8 mouse cellular contexts compared by ENCODE assay signal in genomic region chr6:100833355-100833754, GRCm38 (mm10). TPM values are rescaled to one million over a fixed set of nuclear protein-coding genes. Genes with fewer than 3 reads are reported as not detected.
A peak's percentile ranks its signal among the peaks of the same experiment; 100 is the strongest.
DNase-seq lines count a peak whose midpoint lies in the region; ATAC-seq and TF ChIP-seq lines count a peak whose summit lies in the region.

Gene Ppp4r2, plus strand, starts transcription at chr6:100833622.

- ATAC-seq in activated CD4-positive, CD25-positive, alpha-beta regulatory T cell, adult 4 months = peak; percentile 82
- ATAC-seq in megakaryocyte progenitor cell, adult 5-6 weeks (replicated peaks; ENCODE audit: poor library complexity) = peak; percentile 95

- no peak for TF ChIP-seq POLR2A in cortical plate, adult 2 months (IDR thresholded peaks at IDR 0.05; ENCODE audit: extremely low read depth, insufficient read depth, low read length)

- no peak for TF ChIP-seq CTCF in cortical plate, adult 2 months (IDR thresholded peaks at IDR 0.05; ENCODE audit: extremely low read depth, insufficient read depth, low read length)

- H3K4me1 ChIP-seq in cortical plate, adult 2 months (ENCODE audit: control insufficient read depth, insufficient read depth, low read length) = peaks cover 4% of the 10 kb centered on the region; the same call in 1 of the 2 replicates

- H3K27ac ChIP-seq in cortical plate, adult 2 months (ENCODE audit: insufficient read depth, low read length) = peak within 1 kb of the TSS; percentile 85

- peak within 1 kb of the TSS; percentile 93 for H3K4me3 ChIP-seq in cortical plate, adult 2 months (ENCODE audit: insufficient read depth, low read length)

- DNase-seq in gastrocnemius, postnatal 10 days = peak; percentile 90
- peak; percentile 95 for DNase-seq in induced T-regulatory cell, adult 2 months (ENCODE audit: low read depth)
- peak; percentile 76 to 89 for DNase-seq in left cerebral cortex, adult 9 months (ENCODE audit: low spot score in 2 of 2)
- peak; percentile 92 for DNase-seq in right cerebral cortex, postnatal 14 days
- peak; percentile 83 to 89 for DNase-seq in urinary bladder, postnatal 36 days (ENCODE audit: low spot score in 2 of 2)

RNA-seq across cellular contexts. Expression of gene Ppp4r2, which starts in this region (rescaled TPM):
- polyA plus RNA-seq in activated CD4-positive, CD25-positive, alpha-beta regulatory T cell, adult 4 months (2017; shearing (Covaris generic)) = 10 to 100 TPM; 25.0 to 27.7 TPM
- 31.4 and 32.5 TPM in 2 replicates for polyA plus RNA-seq in cortical plate, adult 2 months (2012; rRNA removed)
- total RNA-seq in gastrocnemius, postnatal 10 days (2021) = 10 to 100 TPM; 57.9 to 61.7 TPM
- 48.8 and 48.9 TPM in 2 replicates for total RNA-seq in megakaryocyte progenitor cell, adult 5-6 weeks (2015)
- 62.6 and 92.3 TPM in 2 replicates for total RNA-seq in megakaryocyte progenitor cell, adult 5-6 weeks (2017)

Comparison
In these comparisons a context has a peak if more than half of its experiments do, and no peak if none do; other contexts are left out.
1. Peak in every context shown above with its lines: DNase-seq, ATAC-seq, H3K4me3 ChIP-seq and H3K27ac ChIP-seq.